Mouse (Mus musculus): Measurements from ENCODE around the gene Cog2. TPM values are rescaled to one million over a fixed set of nuclear protein-coding genes. Genes with fewer than 3 reads are reported as not detected.

Gene Cog2
- total RNA-seq (2023) = 10 to 100 TPM; 48.4 to 50.5 TPM

DNA sequence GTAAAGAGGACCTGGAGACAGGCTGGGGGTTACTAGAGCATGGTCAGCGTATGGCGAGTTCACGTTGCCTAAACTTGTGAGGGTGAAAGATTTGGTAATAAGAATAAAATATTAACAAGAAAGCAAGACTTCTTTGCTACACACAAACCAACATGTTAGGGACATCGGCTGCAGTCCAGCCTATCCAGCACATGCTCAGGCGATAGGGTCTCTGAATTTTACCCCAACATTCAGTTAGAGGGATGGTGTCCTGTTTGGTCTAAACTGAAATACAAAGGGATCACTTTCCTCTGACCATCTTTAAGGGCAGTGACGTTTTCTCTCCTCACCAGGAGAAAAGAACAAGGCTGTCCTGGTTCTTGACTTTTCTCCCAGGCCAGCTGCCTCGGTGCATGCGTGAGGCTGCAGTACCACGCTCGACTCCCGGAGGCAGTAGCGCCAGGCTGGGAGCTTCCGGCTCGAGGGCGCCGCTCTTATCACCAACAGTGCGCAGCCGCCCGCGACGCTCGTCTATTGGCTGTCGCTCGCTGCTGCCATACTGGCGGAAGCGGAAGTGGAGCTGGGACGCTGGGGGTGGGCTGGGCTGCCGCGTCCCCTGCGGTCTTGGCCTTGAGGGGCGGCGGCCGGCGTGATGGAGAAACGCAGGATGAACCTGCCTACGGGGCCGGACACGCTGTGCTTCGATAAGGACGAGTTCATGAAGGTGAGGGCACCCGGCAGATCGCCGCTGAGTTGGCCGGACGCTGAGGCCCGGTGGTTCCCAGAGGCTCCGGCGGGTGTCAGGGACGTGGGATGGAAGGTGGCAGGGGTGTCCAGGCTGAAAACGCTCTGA is at the start of gene Cog2:
Gene Cog2, plus strand, starts transcription at position 519 of the 832 bp plus-strand sequence.

DNA sequence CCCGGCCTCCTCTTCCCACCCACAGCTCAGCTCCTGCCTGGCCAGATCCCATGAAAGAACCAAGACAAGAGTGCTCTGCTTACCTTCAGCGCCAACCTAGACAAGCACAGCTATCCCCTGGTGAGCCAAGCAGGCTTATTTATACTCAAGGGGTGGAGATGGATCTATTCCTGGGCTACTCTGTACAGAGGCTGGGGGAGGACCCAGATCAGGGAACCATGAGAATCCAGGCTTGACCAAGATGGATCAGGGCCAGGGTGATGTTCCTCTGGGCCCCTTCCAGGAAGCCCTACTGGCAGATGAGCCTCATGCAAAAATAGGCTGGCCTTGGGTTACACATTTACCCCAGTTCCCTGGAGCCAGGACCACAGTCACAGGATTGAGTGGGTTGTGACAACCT is 49.0 kb downstream of the Cog2 start, which contains the start of gene Agt:
Gene Agt, minus strand, starts transcription at position 114 of the 400 bp plus-strand sequence.

DNA sequence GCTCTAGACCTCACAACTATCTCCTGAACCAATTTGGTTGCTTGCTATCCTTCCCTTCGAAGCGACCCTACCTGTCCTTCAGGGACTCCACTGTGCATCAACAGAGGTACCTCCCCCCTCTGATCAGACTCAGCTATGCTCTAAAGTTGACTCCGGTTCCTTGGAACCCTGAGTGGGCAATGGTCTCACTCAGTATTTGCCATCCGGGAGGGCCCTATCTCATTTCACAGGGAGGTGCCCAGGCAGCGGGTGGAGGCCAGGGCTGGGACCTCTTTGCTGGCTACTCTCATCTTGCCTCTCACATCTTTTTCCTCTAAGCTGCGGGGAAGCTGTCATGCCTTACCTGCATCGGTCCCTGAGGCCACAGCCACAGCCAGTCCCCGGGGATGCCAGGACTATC is 55.2 kb downstream of the Cog2 start, which contains the start of gene Capn9:
Gene Capn9, plus strand, starts transcription at position 301 of the 400 bp plus-strand sequence.

Other genes starting within 250 kb of the Cog2 start
- gene Pgbd5, start 81.1 kb upstream of the Cog2 start, total RNA-seq (2023) = not detected
- gene Agt, start 48.9 kb downstream of the Cog2 start, total RNA-seq (2023) = not detected
- gene Capn9, start 55.3 kb downstream of the Cog2 start, total RNA-seq (2023) = not detected
- gene 2310022B05Rik, start 142.6 kb downstream of the Cog2 start, total RNA-seq (2023) = 1 to 10 TPM; 7.3 TPM
- gene Ttc13, start 201.2 kb downstream of the Cog2 start, total RNA-seq (2023) = 100 to 1,000 TPM in 1 of 2 experiments, 10 to 100 TPM in 1; 88.0 to 106 TPM
- 10 to 100 TPM; 20.5 to 21.2 TPM for gene Arv1, start 201.4 kb downstream of the Cog2 start, total RNA-seq (2023)
- gene Fam89a, start 231.1 kb downstream of the Cog2 start, total RNA-seq (2023) = under 1 TPM in 1 of 2 experiments, not detected in 1; 0.56 TPM